Mouse (Mus musculus) thymus, adult 2 months (tissue): ENCODE data around the gene Tia1.

ENCODE experiments used
- CTCF ChIP-seq: fragments of 200-500 bp; IDR thresholded peaks from 2 replicates; pipeline ENCODE4 v1.5.1; 2012; ENCODE audit warnings: mild to moderate bottlenecking, control low read depth, low read length, moderate library complexity, borderline replicate concordance; ENCODE audit not compliant: control insufficient read depth, poor library complexity, insufficient read depth; ENCODE audit errors: extremely low read depth
- POLR2A ChIP-seq: fragments of 200-500 bp; IDR thresholded peaks from 2 replicates; pipeline ENCODE4 v1.6.1; 2012; ENCODE audit warnings: mild to moderate bottlenecking, low read length, control low read depth, moderate library complexity; ENCODE audit not compliant: control insufficient read depth, poor library complexity, insufficient read depth; ENCODE audit errors: extremely low read depth

DNA sequence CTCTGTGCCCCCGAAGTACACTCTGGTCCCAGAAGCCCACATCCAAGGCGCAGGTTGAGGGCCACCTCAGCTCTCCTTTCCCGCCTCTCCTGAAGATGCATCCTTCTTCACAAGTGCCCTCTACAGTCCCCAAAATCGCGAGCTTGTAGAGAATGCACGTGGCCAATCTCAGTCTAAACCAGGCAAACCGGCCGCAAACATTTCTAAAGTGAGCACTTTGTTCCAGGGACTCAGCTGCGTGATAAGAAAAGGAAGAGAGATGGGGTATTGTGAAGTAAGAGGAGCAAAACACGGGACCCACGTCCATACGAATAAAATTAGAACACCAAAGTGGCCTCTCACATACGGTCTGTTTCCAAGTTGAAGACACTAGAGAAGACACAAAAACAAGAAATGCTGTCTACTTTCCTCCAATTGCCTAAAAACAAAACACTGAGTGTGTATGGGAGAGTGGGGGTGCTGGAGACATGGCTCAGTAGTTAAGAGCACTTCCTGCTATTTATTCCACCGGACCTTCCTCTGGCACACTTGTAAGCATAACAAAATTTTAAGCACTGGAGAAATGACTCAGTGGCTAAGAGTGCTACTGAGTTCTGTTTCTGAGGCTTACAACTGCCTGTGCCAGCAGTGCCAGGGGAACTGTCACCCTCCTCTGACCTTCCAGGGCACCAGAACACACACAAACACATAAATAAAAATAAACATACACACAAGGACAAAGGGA lies 6.6 kb upstream of the Tia1 start:
- TF ChIP-seq POLR2A = no peak
- no peak for TF ChIP-seq CTCF
